In the genomic region with DNA sequence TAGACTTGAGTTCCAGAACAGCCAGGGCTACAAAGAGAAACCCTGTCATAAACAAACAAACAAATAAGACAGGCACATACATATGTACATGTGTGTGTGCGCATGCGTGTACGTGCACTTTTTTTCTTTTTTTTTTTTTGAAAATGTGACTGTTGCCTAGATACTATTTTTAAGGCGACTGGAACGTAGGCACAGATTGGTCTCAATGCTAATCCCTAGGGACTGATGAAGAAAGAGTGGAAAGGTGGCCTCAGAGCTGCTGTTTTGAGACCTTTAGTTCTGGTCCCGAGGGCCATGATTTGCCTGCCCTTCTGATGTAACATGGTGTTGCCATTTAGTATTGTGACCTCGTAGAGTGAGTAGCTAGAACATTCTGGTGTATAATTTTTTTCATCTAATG, we compare ENCODE assay signal across 29 mouse cellular contexts. TPM values are rescaled to one million over a fixed set of nuclear protein-coding genes. Genes with fewer than 3 reads are reported as not detected.
A peak's percentile ranks its signal among the peaks of the same experiment; 100 is the strongest.
DNase-seq lines count a peak whose midpoint lies in the region; ATAC-seq and TF ChIP-seq lines count a peak whose summit lies in the region.
"Had no signal": no experiment of that assay in that cellular context is flagged by ENCODE, and none has a peak within 500 bp of the region (broad histone marks: within the 10 kb centered on the region; RNA-seq: fewer than 3 reads in every experiment).

No protein-coding gene starts in this region.

- H3K9me3 ChIP-seq in liver, postnatal 0 days (ENCODE audit: low read length), result no peaks in the 10 kb centered on the region
- H3K9me3 ChIP-seq in liver, embryonic 11.5 days (ENCODE audit: control insufficient read depth, low read length), result no peaks in the 10 kb centered on the region
- H3K9me3 ChIP-seq in limb, embryonic 10.5 days (replicated peaks), result no peaks in the 10 kb centered on the region
- H3K9me3 ChIP-seq: embryonic facial prominence, embryonic 10.5 days; embryonic facial prominence, embryonic 13.5 days; forebrain, embryonic 10.5 days; forebrain, embryonic 13.5 days; heart, embryonic 10.5 days; heart, embryonic 13.5 days had no signal

- 0 out of 2 replicates have a peak overlapping the region, but pooled peaks have one; percentile 4 for H3K27ac ChIP-seq in liver, postnatal 0 days (ENCODE audit: low read depth)
- no peak overlapping the region for H3K27ac ChIP-seq in liver, embryonic 11.5 days (ENCODE audit: low read depth, low read length)
- H3K27ac ChIP-seq in limb, embryonic 10.5 days, result no peak overlapping the region
- H3K27ac ChIP-seq: embryonic facial prominence, embryonic 10.5 days; embryonic facial prominence, embryonic 13.5 days; forebrain, embryonic 10.5 days; forebrain, embryonic 13.5 days; heart, adult 2 months; heart, embryonic 10.5 days; heart, embryonic 13.5 days; hindbrain, embryonic 14.5 days; hindbrain, postnatal 0 days had no signal

- no peaks in the 10 kb centered on the region; the same call in 1 of the 2 replicates for H3K4me1 ChIP-seq in liver, postnatal 0 days (ENCODE audit: insufficient read depth)
- H3K4me1 ChIP-seq in liver, embryonic 11.5 days (replicated peaks; ENCODE audit: control insufficient read depth, insufficient read depth, low read length), result no peaks in the 10 kb centered on the region
- H3K4me1 ChIP-seq in limb, embryonic 10.5 days, result no peaks in the 10 kb centered on the region
- H3K4me1 ChIP-seq: embryonic facial prominence, embryonic 10.5 days; forebrain, embryonic 10.5 days; forebrain, embryonic 13.5 days; heart, embryonic 10.5 days; heart, embryonic 13.5 days had no signal

- peaks cover 54% of the 10 kb centered on the region for H3K36me3 ChIP-seq in liver, postnatal 0 days (replicated peaks; ENCODE audit: insufficient read depth, low read length)
- peaks cover 33% of the 10 kb centered on the region for H3K36me3 ChIP-seq in liver, embryonic 11.5 days (ENCODE audit: control insufficient read depth, insufficient read depth, low read length)
- peaks cover 12% of the 10 kb centered on the region for H3K36me3 ChIP-seq in splenic B cell, adult 2 months (ENCODE audit: control insufficient read depth, insufficient read depth, low read length, poor library complexity, severe bottlenecking)
- H3K36me3 ChIP-seq in limb, embryonic 10.5 days, result peaks cover 95% of the 10 kb centered on the region

- 74% methylated on average over 7 of the region's 7 CpGs for WGBS in liver, postnatal 0 days (ENCODE audit: insufficient replicate concordance)
- 92% methylated on average over 7 of the region's 7 CpGs for WGBS in liver, embryonic 11.5 days
- WGBS in limb, embryonic 10.5 days, result 97% methylated on average over 7 of the region's 7 CpGs

- no peak for ATAC-seq in liver, postnatal 0 days
- ATAC-seq in liver, embryonic 11.5 days (replicated peaks; ENCODE audit: low FRiP score), result no peak
- ATAC-seq: forebrain, embryonic 13.5 days; forebrain, embryonic 16.5 days; hindbrain, postnatal 0 days; inflammation-experienced regulatory T-cells, adult 6 months had no signal

- no peaks in the 10 kb centered on the region for H3K27me3 ChIP-seq in liver, postnatal 0 days (ENCODE audit: insufficient read depth, low read length)
- no peaks in the 10 kb centered on the region for H3K27me3 ChIP-seq in liver, embryonic 11.5 days (replicated peaks; ENCODE audit: control insufficient read depth, insufficient read depth, low read length)
- no peaks in the 10 kb centered on the region for H3K27me3 ChIP-seq in splenic B cell, adult 2 months (ENCODE audit: control insufficient read depth, insufficient read depth, low read length, poor library complexity, severe bottlenecking)
- no peaks in the 10 kb centered on the region for H3K27me3 ChIP-seq in limb, embryonic 10.5 days (ENCODE audit: low read depth, poor library complexity, severe bottlenecking)
- H3K27me3 ChIP-seq: embryonic facial prominence, embryonic 13.5 days; forebrain, embryonic 13.5 days; heart, embryonic 13.5 days had no signal

- TF ChIP-seq CTCF in liver, postnatal 0 days (IDR thresholded peaks at IDR 0.05; ENCODE audit: low read depth), result no peak

- H3K9ac ChIP-seq in liver, postnatal 0 days (replicated peaks), result no peak overlapping the region
- H3K9ac ChIP-seq in liver, embryonic 11.5 days (ENCODE audit: low read depth, low read length), result no peak overlapping the region
- H3K9ac ChIP-seq: embryonic facial prominence, embryonic 13.5 days; forebrain, embryonic 13.5 days; heart, embryonic 13.5 days; hindbrain, embryonic 14.5 days had no signal

- H3K4me3 ChIP-seq in liver, postnatal 0 days (ENCODE audit: low read depth, low read length), result no peak overlapping the region
- no peak overlapping the region for H3K4me3 ChIP-seq in liver, embryonic 11.5 days (ENCODE audit: low read depth, low read length)
- no peak overlapping the region for H3K4me3 ChIP-seq in limb, embryonic 10.5 days
- H3K4me3 ChIP-seq: embryonic facial prominence, embryonic 10.5 days; embryonic facial prominence, embryonic 13.5 days; erythroblast, embryonic 14.5 days; forebrain, embryonic 10.5 days; forebrain, embryonic 13.5 days; heart, adult 2 months; heart, embryonic 10.5 days; heart, embryonic 13.5 days had no signal

- no peak for TF ChIP-seq EP300 in liver, postnatal 0 days (IDR thresholded peaks at IDR 0.05; ENCODE audit: low read depth)

- DNase-seq in adrenal gland, postnatal 14 days, result peak; percentile 39
- no peak for DNase-seq in adrenal gland, postnatal 25 days
- DNase-seq in liver, postnatal 0 days, result no peak
- DNase-seq in liver, embryonic 11.5 days (ENCODE audit: low spot score), result no peak
- peak; percentile 79 for DNase-seq in adipocyte (ENCODE audit: low spot score)
- DNase-seq in splenic B cell, adult 2 months (ENCODE audit: low read depth, low spot score), result peak; percentile 52
- no peak for DNase-seq in limb, embryonic 10.5 days (ENCODE audit: low spot score)
- DNase-seq: adrenal gland, adult 8-10 months; cerebellum, adult 11 months; cerebellum, adult 2 months; cerebellum, adult 9-11 months; cerebellum, postnatal 25 days; embryo, embryonic 11 days; gastrocnemius, postnatal 10 days; gastrocnemius, postnatal 36 days; heart, adult 2 months; heart, postnatal 14 days; heart, postnatal 4 days had no signal

- no peak overlapping the region for H3K4me2 ChIP-seq in liver, postnatal 0 days (ENCODE audit: low read depth, low read length)
- no peak overlapping the region for H3K4me2 ChIP-seq in liver, embryonic 11.5 days
- H3K4me2 ChIP-seq: embryonic facial prominence, embryonic 13.5 days; forebrain, embryonic 13.5 days; heart, embryonic 13.5 days; hindbrain, embryonic 14.5 days had no signal

RNA-seq across cellular contexts. Expression of a gene that starts 12.2 kb away (rescaled TPM):
- total RNA-seq in adrenal gland, postnatal 14 days (2021), result 206 and 214 TPM in 2 replicates
- total RNA-seq in adrenal gland, postnatal 25 days (2021), result 294 and 306 TPM in 2 replicates
- 50.1 and 55.5 TPM in 2 replicates for polyA plus RNA-seq in liver, postnatal 0 days (2015; fragmentation: Nextera tagmentation; extraction: Ambion mirVana)
- 117 and 128 TPM in 2 replicates for polyA plus RNA-seq in liver, embryonic 11.5 days (2014; fragmentation: Nextera tagmentation; extraction: Ambion mirVana)
- polyA plus RNA-seq in limb, embryonic 10.5 days (2016; fragmentation: Nextera tagmentation; extraction: Ambion mirVana), result 116 and 119 TPM in 2 replicates

RNA-seq across cellular contexts. Expression of a gene that starts 51.2 kb away (rescaled TPM):
- 25.8 and 30.1 TPM in 2 replicates for total RNA-seq in adrenal gland, postnatal 14 days (2021)
- total RNA-seq in adrenal gland, postnatal 25 days (2021), result 36.8 and 52.0 TPM in 2 replicates
- 5.4 and 5.6 TPM in 2 replicates for polyA plus RNA-seq in liver, postnatal 0 days (2015; fragmentation: Nextera tagmentation; extraction: Ambion mirVana)
- 13.4 and 14.5 TPM in 2 replicates for polyA plus RNA-seq in liver, embryonic 11.5 days (2014; fragmentation: Nextera tagmentation; extraction: Ambion mirVana)
- 12.2 and 13.6 TPM in 2 replicates for polyA plus RNA-seq in limb, embryonic 10.5 days (2016; fragmentation: Nextera tagmentation; extraction: Ambion mirVana)

RNA-seq across cellular contexts. Expression of a gene that starts 58.8 kb away (rescaled TPM):
- total RNA-seq in adrenal gland, postnatal 14 days (2021), result 389 and 418 TPM in 2 replicates
- total RNA-seq in adrenal gland, postnatal 25 days (2021), result 309 and 392 TPM in 2 replicates
- polyA plus RNA-seq in liver, postnatal 0 days (2015; fragmentation: Nextera tagmentation; extraction: Ambion mirVana), result 80.9 and 88.4 TPM in 2 replicates
- polyA plus RNA-seq in liver, embryonic 11.5 days (2014; fragmentation: Nextera tagmentation; extraction: Ambion mirVana), result 273 and 277 TPM in 2 replicates
- 583 and 605 TPM in 2 replicates for polyA plus RNA-seq in limb, embryonic 10.5 days (2016; fragmentation: Nextera tagmentation; extraction: Ambion mirVana)

Comparison
In these comparisons a context has a peak if more than half of its experiments do, and no peak if none do; other contexts are left out.
1. DNase-seq: peak in adrenal gland, postnatal 14 days (single experiment), adipocyte (single experiment) and splenic B cell, adult 2 months (single experiment); none in adrenal gland, postnatal 25 days (single experiment), liver, postnatal 0 days (single experiment), liver, embryonic 11.5 days (single experiment) and limb, embryonic 10.5 days (single experiment).